Comparison of ENCODE assay signal across 17 mouse cellular contexts in the genomic region with DNA sequence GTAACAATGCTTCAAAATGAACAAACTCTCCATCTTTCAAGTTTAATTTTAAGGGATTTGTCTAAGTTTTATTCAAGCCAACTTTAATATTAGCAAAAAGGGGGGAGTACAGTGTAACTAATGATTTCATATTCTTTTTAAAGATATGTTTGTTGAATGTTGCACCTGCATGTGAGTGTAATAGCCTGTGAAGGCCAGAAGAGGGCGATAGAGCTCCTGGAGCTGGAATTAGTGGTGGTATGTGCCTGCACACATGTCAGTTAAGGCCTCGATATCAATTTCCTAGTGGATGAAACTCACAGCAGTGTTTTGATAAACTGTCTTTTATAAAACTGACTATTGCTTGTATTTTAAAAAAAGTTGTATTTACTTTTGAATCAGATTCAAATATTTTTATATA. TPM values are rescaled to one million over a fixed set of nuclear protein-coding genes. Genes with fewer than 3 reads are reported as not detected.
DNase-seq lines count a peak whose midpoint lies in the region; ATAC-seq and TF ChIP-seq lines count a peak whose summit lies in the region.
"Had no signal": no experiment of that assay in that cellular context is flagged by ENCODE, and none has a peak within 500 bp of the region (broad histone marks: within the 10 kb centered on the region; RNA-seq: fewer than 3 reads in every experiment).

No protein-coding gene starts in this region.

- no peaks in the 10 kb centered on the region for H3K4me1 ChIP-seq in intestine, postnatal 0 days (replicated peaks; ENCODE audit: control insufficient read depth, insufficient read depth, low read length)
- no peaks in the 10 kb centered on the region for H3K4me1 ChIP-seq in intestine, embryonic 15.5 days (replicated peaks)
- no peaks in the 10 kb centered on the region for H3K4me1 ChIP-seq in ES-E14 (ENCODE audit: control insufficient read depth in 2 of 2, insufficient read depth in 2 of 2, low read length in 2 of 2, poor library complexity in 1 of 2)
- H3K4me1 ChIP-seq: heart, embryonic 13.5 days; hindbrain, embryonic 15.5 days; lung, embryonic 15.5 days had no signal

- H3K27me3 ChIP-seq in intestine, postnatal 0 days (replicated peaks; ENCODE audit: control insufficient read depth, insufficient read depth, low read length): no peaks in the 10 kb centered on the region
- no peaks in the 10 kb centered on the region for H3K27me3 ChIP-seq in intestine, embryonic 15.5 days (replicated peaks)
- H3K27me3 ChIP-seq: heart, embryonic 13.5 days; hindbrain, embryonic 15.5 days; lung, embryonic 15.5 days had no signal

- H3K27ac ChIP-seq in intestine, postnatal 0 days (ENCODE audit: low read depth, low read length): no peak overlapping the region
- H3K27ac ChIP-seq in intestine, embryonic 15.5 days: no peak overlapping the region
- no peak overlapping the region for H3K27ac ChIP-seq in ES-E14 (ENCODE audit: insufficient read depth, low read depth, low read length, poor library complexity, severe bottlenecking)
- H3K27ac ChIP-seq: heart, embryonic 13.5 days; hindbrain, embryonic 15.5 days; lung, embryonic 15.5 days had no signal

- no peak overlapping the region for H3K9ac ChIP-seq in intestine, postnatal 0 days (ENCODE audit: low read depth, low read length)
- H3K9ac ChIP-seq in intestine, embryonic 15.5 days: no peak overlapping the region
- H3K9ac ChIP-seq in ES-E14 (ENCODE audit: insufficient read depth, low read depth, low read length, poor library complexity, severe bottlenecking): no peak overlapping the region
- H3K9ac ChIP-seq: heart, embryonic 13.5 days; hindbrain, embryonic 15.5 days; lung, embryonic 15.5 days had no signal

- in situ Hi-C loops in ES-E14 (cut with MboI; ENCODE audit: low sequenced_read_pairs in 2 of 2, unreplicated experiment in 2 of 2): no loop called here

- TF ChIP-seq CTCF in intestine, postnatal 0 days (IDR thresholded peaks at IDR 0.05; ENCODE audit: low read depth): peak; percentile 50

- no peak overlapping the region for H3K4me3 ChIP-seq in intestine, postnatal 0 days (ENCODE audit: low read depth, low read length)
- H3K4me3 ChIP-seq in intestine, embryonic 15.5 days (replicated peaks): no peak overlapping the region
- H3K4me3 ChIP-seq in ES-E14 (ENCODE audit: insufficient read depth in 1 of 2, low read depth in 1 of 2, low read length in 2 of 2, poor library complexity in 1 of 2, severe bottlenecking in 1 of 2): no peak overlapping the region
- H3K4me3 ChIP-seq: heart, embryonic 13.5 days; hindbrain, embryonic 15.5 days; lung, embryonic 15.5 days had no signal

- H3K4me2 ChIP-seq in intestine, postnatal 0 days (replicated peaks; ENCODE audit: low read depth): no peak overlapping the region
- H3K4me2 ChIP-seq in intestine, embryonic 15.5 days (replicated peaks): no peak overlapping the region
- H3K4me2 ChIP-seq: heart, embryonic 13.5 days; hindbrain, embryonic 15.5 days; lung, embryonic 15.5 days; midbrain, embryonic 11.5 days had no signal

- DNase-seq in 416B (ENCODE audit: low read depth) (peak; percentile 28), ES-E14 (ENCODE audit: low read depth, low spot score) (peak; percentile 16)
- DNase-seq in naive thymus-derived CD4-positive, alpha-beta T cell, adult 2 months (ENCODE audit: low read depth): peak; percentile 13
- no peak for DNase-seq in heart, postnatal 36 days
- DNase-seq in heart, adult 11 months: no peak
- DNase-seq: adrenal gland, postnatal 14 days; cerebellum, adult 11-12 months; kidney, postnatal 4 days; left cerebral cortex, postnatal 4 days had no signal

- H3K36me3 ChIP-seq in intestine, postnatal 0 days (ENCODE audit: control insufficient read depth, insufficient read depth): no peaks in the 10 kb centered on the region
- no peaks in the 10 kb centered on the region for H3K36me3 ChIP-seq in intestine, embryonic 15.5 days
- H3K36me3 ChIP-seq in ES-E14 (ENCODE audit: control insufficient read depth, insufficient read depth, low read length, poor library complexity, severe bottlenecking): no peaks in the 10 kb centered on the region
- H3K36me3 ChIP-seq: heart, embryonic 13.5 days; hindbrain, embryonic 15.5 days; lung, embryonic 15.5 days had no signal

- no peaks in the 10 kb centered on the region for H3K9me3 ChIP-seq in intestine, postnatal 0 days (ENCODE audit: control insufficient read depth)
- no peaks in the 10 kb centered on the region for H3K9me3 ChIP-seq in intestine, embryonic 15.5 days
- no peaks in the 10 kb centered on the region for H3K9me3 ChIP-seq in ES-E14 (ENCODE audit: control insufficient read depth, insufficient read depth, low read depth, low read length)
- H3K9me3 ChIP-seq: heart, embryonic 13.5 days; hindbrain, embryonic 15.5 days; lung, embryonic 15.5 days had no signal

- WGBS in intestine, postnatal 0 days: 68% methylated on average over 2 of the region's 2 CpGs
- 73% methylated on average over 2 of the region's 2 CpGs for WGBS in intestine, embryonic 15.5 days

- intact Hi-C loops in heart, postnatal 36 days (cut with DNase I): no loop called here

- ATAC-seq in intestine, postnatal 0 days: no peak
- no peak for ATAC-seq in intestine, embryonic 15.5 days

TF ChIP-seq in ES-E14, 5 proteins besides CTCF, POLR2A, EP300 and RAD21:
- TF ChIP-seq ZC3H11A (IDR thresholded peaks at IDR 0.05; ENCODE audit: borderline replicate concordance, low read depth, low read length) (peak; percentile 80), ZNF384 (IDR thresholded peaks at IDR 0.05; ENCODE audit: low read depth, low read length) (no peak)

RNA-seq across cellular contexts. Expression of gene Armc3, which starts 39.7 kb away (rescaled TPM):
- 0.09 TPM in 1 of 2 replicates, not detected in the other for polyA plus RNA-seq in intestine, postnatal 0 days (2015; fragmentation: Nextera tagmentation; extraction: Ambion mirVana)
- polyA plus RNA-seq in intestine, embryonic 15.5 days (2015; fragmentation: Nextera tagmentation; extraction: Ambion mirVana): 0.16 TPM in 1 of 2 replicates, not detected in the other
- 0.09 TPM in 1 of 2 replicates, not detected in the other for total RNA-seq in ES-E14 (2012; rRNA removed)
- not detected for total RNA-seq in heart, postnatal 36 days (2021)
- total RNA-seq: adrenal gland, postnatal 14 days; gastrocnemius, adult 18-20 months had no signal
- polyA plus RNA-seq: small intestine, adult 2 months had no signal

Comparison
In these comparisons a context has a peak if more than half of its experiments do, and no peak if none do; other contexts are left out.
1. DNase-seq: peak in 416B (single experiment), ES-E14 (single experiment) and naive thymus-derived CD4-positive, alpha-beta T cell, adult 2 months (single experiment); none in heart, postnatal 36 days (0 of 2) and heart, adult 11 months (single experiment).